Mouse (Mus musculus): ENCODE results near the gene Elmo2. TPM values are rescaled to one million over a fixed set of nuclear protein-coding genes. Genes with fewer than 3 reads are reported as not detected.

Gene Elmo2
- polyA plus RNA-seq, 1 experiment from 2014 or later = 98.6 TPM

DNA sequence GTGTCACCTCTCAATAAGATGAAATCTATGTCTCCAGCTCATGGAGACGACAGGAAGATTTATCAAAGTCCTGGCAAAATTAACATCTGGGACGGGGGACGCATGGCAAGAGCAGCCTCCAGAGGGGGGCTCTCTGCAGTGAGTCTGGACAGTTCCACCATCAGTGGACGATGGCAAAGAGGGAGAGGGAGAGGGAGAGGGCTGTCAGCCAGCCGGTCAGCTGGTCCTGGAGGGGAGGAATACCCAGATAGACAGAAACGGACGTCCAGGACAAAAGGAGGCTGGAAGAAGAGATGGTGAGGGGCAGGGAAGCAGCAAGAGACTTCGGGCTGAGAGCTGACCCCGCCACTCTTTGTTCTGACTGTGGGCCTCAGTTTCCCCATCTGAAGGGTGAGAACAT, 73.5 kb downstream of the Elmo2 start:
- peaks cover 80% of the 10 kb centered on the region for H3K27me3 ChIP-seq
- no peaks in the 10 kb centered on the region for H3K9me3 ChIP-seq
- H3K9ac ChIP-seq = no peak overlapping the region
- 58% methylated on average over 9 of the region's 9 CpGs for WGBS
- H3K36me3 ChIP-seq = no peaks in the 10 kb centered on the region
- H3K4me1 ChIP-seq = peaks cover 7% of the 10 kb centered on the region
- H3K4me3 ChIP-seq = no peak overlapping the region
- no peak for ATAC-seq (ENCODE audit: insufficient number of reproducible peaks, insufficient read depth, low FRiP score, low TSS enrichment, low read depth)
- H3K27ac ChIP-seq = no peak overlapping the region
- H3K4me2 ChIP-seq = no peak overlapping the region

DNA sequence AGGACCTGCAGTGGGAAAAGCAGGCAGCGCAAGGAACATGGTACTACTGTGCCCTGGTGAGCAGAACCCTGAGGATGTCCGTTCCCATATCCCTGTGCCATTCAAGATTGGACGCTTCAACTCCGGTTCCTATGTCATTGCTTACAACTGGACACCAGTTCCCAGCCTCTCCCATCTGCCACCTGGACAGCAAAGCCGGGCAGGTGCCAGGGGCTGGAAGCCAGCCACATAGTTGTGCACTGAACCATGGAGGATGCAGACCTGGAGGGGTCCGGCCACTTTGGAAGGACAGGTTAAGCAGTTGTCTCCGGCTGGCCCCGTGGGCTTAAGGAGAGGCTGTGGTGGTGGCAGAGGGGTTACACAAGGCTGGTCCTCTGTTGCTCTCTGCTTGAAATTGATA, 73.9 kb downstream of the Elmo2 start:
- no peak overlapping the region for H3K9ac ChIP-seq
- no peak overlapping the region for H3K27ac ChIP-seq
- H3K27me3 ChIP-seq = peaks cover 81% of the 10 kb centered on the region
- WGBS = 70% methylated on average over 8 of the region's 8 CpGs
- no peak for ATAC-seq (ENCODE audit: insufficient number of reproducible peaks, insufficient read depth, low FRiP score, low TSS enrichment, low read depth)
- H3K9me3 ChIP-seq = no peaks in the 10 kb centered on the region
- peaks cover 7% of the 10 kb centered on the region for H3K4me1 ChIP-seq
- H3K4me3 ChIP-seq = no peak overlapping the region
- H3K36me3 ChIP-seq = no peaks in the 10 kb centered on the region
- no peak overlapping the region for H3K4me2 ChIP-seq

DNA sequence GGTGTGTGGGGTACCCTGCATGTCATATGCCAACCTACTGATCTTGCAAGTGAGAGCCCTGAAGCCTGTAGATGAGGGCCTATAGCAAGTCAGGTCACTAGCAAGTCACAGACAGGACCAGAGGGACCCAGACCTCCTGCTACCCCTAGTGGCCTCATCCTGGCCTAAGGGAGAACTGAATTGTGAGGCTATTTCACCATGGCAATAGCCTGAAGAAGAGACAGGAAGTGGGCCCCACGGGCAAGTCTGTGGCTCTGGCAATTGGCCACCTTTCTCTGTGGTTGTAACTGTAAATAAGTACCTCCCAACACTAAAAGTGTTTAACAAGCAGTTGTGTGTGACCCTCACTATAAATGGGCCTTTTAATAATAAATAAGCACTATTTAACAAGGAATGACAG, 75.4 kb downstream of the Elmo2 start:
- Histone ChIP-seq H3K9ac (no peak overlapping the region), H3K4me1 (peaks cover 7% of the 10 kb centered on the region), H3K27me3 (peaks cover 79% of the 10 kb centered on the region), H3K27ac (no peak overlapping the region), H3K4me3 (no peak overlapping the region), H3K4me2 (no peak overlapping the region), H3K9me3 (no peaks in the 10 kb centered on the region), H3K36me3 (no peaks in the 10 kb centered on the region)
- 32% methylated on average over 1 of the region's 1 CpGs for WGBS
- no peak for ATAC-seq (ENCODE audit: insufficient number of reproducible peaks, insufficient read depth, low FRiP score, low TSS enrichment, low read depth)

DNA sequence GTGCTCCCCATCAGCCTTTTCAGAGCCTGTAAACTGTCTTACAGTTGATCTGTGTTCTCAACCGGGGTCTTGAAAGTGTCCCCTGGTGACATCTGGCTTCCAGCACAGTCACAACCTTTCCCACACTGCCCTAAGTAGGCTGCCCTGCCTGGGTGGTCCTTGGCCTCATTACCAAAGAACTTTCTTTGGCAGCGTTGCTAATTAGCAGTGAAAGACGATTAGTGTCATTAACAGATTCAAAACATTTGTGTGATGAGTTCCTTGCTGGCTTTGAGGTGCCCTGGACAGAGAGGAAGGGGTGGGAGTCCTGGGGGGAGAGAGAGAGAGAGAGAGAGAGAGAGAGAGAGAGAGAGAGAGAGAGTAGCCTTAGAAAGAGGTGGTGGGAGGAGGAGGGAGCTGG, 77.3 kb downstream of the Elmo2 start:
- Histone ChIP-seq H3K4me3 (no peak overlapping the region), H3K27ac (no peak overlapping the region), H3K9ac (no peak overlapping the region), H3K27me3 (peaks cover 78% of the 10 kb centered on the region), H3K9me3 (no peaks in the 10 kb centered on the region), H3K36me3 (no peaks in the 10 kb centered on the region), H3K4me2 (no peak overlapping the region), H3K4me1 (peaks cover 4% of the 10 kb centered on the region; the same call in 1 of the 2 replicates)
- WGBS = 12% methylated on average over 3 of the region's 3 CpGs
- no peak for ATAC-seq (ENCODE audit: insufficient number of reproducible peaks, insufficient read depth, low FRiP score, low TSS enrichment, low read depth)

DNA sequence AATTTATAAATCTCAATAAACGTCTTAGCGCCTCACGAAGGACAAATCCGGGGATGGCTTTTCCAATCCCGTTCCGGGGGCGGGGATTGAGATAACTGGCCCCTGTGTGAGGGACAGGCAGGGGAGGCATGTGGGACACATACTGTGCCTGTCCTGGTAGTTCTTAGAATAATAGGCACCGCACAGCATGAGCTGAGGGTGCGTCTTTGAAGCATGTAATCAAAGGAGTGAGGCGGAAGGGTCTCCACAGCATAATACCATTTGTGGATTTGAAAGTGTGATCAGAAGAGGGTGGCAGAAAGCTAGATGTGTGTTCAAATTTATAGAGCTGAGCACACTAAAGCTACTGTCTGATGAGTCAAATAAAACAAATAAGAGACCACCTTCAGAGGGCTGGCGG, 79.9 kb downstream of the Elmo2 start:
- Histone ChIP-seq H3K27ac (no peak overlapping the region), H3K4me1 (0 out of 2 replicates have a peak, but pooled peaks cover 4% of the 10 kb centered on the region), H3K9ac (no peak overlapping the region), H3K27me3 (peaks cover 78% of the 10 kb centered on the region), H3K4me2 (no peak overlapping the region), H3K36me3 (no peaks in the 10 kb centered on the region), H3K4me3 (no peak overlapping the region), H3K9me3 (no peaks in the 10 kb centered on the region)
- no peak for ATAC-seq (ENCODE audit: insufficient number of reproducible peaks, insufficient read depth, low FRiP score, low TSS enrichment, low read depth)
- 11% methylated on average over 11 of the region's 11 CpGs for WGBS

DNA sequence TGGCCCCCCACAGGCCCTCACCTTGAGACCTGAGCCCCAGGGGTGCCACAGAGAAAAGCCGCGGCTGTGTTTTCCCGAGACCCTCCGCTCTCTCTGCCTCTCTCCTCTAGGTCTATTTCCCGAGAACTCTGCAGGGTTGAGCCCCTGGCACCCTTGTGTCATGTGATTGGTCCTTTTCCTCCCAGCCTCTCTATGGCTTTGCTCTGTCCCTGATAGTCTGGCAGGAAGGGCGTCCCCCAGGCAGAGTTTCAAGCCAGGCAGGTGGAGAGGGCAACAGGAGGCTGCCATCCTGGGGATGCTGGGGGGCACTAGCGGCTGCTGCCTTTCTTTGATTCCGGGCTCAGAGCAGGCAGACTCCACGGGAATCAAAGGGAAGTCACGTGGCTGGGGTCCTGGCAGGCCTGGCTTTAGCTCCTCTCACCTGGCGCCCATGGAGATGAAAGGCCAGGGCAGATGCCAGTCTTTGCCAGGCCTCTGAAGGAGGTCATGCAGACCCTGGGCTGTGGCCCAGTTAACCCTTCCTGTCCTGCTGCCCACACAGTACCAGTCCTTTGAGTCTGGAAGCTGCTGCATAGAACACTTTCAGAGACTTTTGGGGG, 83.1 kb downstream of the Elmo2 start:
- no peaks in the 10 kb centered on the region for H3K9me3 ChIP-seq
- no peak for ATAC-seq (ENCODE audit: insufficient number of reproducible peaks, insufficient read depth, low FRiP score, low TSS enrichment, low read depth)
- no peak overlapping the region for H3K4me2 ChIP-seq
- no peak overlapping the region for H3K4me3 ChIP-seq
- peaks cover 97% of the 10 kb centered on the region for H3K27me3 ChIP-seq
- WGBS = 4% methylated on average over 11 of the region's 11 CpGs
- H3K27ac ChIP-seq = no peak overlapping the region
- no peaks in the 10 kb centered on the region for H3K36me3 ChIP-seq
- H3K4me1 ChIP-seq = 0 out of 2 replicates have a peak, but pooled peaks cover 4% of the 10 kb centered on the region
- H3K9ac ChIP-seq = no peak overlapping the region

DNA sequence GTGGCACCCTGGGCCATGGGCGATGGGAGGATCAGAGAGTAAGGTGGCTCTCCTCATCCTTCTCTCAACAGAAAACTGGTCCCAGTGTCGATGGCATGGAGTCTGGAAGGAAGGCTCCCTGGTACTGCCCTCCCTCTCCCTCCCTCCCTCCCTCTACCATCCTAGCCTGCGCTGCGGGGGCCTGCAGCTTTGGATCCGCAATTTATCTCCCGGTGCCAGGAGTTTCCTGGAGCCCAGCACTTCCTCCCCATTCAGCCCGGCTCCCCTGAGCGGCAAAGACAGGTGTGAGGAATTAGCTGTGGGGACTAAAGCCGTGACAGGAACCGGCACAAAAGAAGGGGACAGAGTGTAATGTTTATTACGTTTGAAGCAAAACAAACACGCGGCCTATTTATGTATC, 83.7 kb downstream of the Elmo2 start:
- no peak overlapping the region for H3K4me2 ChIP-seq
- H3K36me3 ChIP-seq = no peaks in the 10 kb centered on the region
- 0 out of 2 replicates have a peak, but pooled peaks cover 4% of the 10 kb centered on the region for H3K4me1 ChIP-seq
- no peak for ATAC-seq (ENCODE audit: insufficient number of reproducible peaks, insufficient read depth, low FRiP score, low TSS enrichment, low read depth)
- no peaks in the 10 kb centered on the region for H3K9me3 ChIP-seq
- H3K4me3 ChIP-seq = no peak overlapping the region
- under 1% methylated on average over 13 of the region's 13 CpGs for WGBS
- H3K9ac ChIP-seq = no peak overlapping the region
- peaks cover 97% of the 10 kb centered on the region for H3K27me3 ChIP-seq
- no peak overlapping the region for H3K27ac ChIP-seq

DNA sequence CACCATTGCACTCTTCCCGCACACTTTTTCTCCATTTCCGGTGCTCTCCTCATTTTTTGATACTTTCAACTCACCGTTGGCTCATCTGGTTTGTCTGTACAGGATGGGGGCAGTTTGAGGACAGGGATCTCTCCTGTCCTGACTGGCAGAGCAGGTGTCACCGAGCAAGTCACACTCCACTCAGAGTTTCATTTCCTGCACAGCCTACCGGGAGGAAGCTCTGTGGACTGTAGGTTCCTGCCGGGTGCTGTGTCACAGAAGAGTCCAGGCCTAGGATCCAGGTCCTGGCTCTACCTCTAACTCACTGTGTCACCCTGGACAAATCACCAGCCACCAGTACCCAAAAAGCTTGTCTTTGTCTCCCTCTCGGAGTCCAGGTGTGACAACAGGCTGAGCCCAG, 84.5 kb downstream of the Elmo2 start:
- H3K27me3 ChIP-seq = peaks cover 97% of the 10 kb centered on the region
- no peak overlapping the region for H3K27ac ChIP-seq
- H3K4me3 ChIP-seq = no peak overlapping the region
- no peak overlapping the region for H3K4me2 ChIP-seq
- no peak overlapping the region for H3K9ac ChIP-seq
- no peaks in the 10 kb centered on the region for H3K9me3 ChIP-seq
- ATAC-seq (ENCODE audit: insufficient number of reproducible peaks, insufficient read depth, low FRiP score, low TSS enrichment, low read depth) = no peak
- no peaks in the 10 kb centered on the region for H3K36me3 ChIP-seq
- 0 out of 2 replicates have a peak, but pooled peaks cover 4% of the 10 kb centered on the region for H3K4me1 ChIP-seq
- 60% methylated on average over 7 of the region's 7 CpGs for WGBS

DNA sequence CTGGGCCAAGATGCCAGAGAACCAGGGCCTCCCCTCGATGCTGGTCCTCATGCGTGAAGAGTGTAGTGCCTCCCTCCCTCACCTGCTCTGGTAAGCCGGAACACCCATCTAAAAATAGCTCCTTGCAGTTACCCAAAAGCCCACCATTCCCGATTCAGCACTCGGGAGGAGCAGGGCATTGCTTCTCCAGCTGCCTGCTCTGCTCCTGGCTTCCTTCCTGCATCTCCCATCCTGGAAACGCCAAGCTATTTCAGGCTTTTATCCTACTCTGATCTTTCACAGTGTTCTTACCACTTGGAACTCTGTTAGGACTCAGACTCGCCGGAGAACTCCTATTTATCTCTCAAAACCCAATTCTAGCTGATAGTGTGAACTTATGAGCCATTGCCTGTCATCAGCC, 85.9 kb downstream of the Elmo2 start:
- Histone ChIP-seq H3K9ac (no peak overlapping the region), H3K27me3 (peaks cover 98% of the 10 kb centered on the region), H3K36me3 (no peaks in the 10 kb centered on the region), H3K4me2 (no peak overlapping the region), H3K4me3 (no peak overlapping the region), H3K9me3 (no peaks in the 10 kb centered on the region), H3K4me1 (peaks cover 4% of the 10 kb centered on the region; the same call in 1 of the 2 replicates), H3K27ac (no peak overlapping the region)
- no peak for ATAC-seq (ENCODE audit: insufficient number of reproducible peaks, insufficient read depth, low FRiP score, low TSS enrichment, low read depth)
- 25% methylated on average over 8 of the region's 8 CpGs for WGBS

DNA sequence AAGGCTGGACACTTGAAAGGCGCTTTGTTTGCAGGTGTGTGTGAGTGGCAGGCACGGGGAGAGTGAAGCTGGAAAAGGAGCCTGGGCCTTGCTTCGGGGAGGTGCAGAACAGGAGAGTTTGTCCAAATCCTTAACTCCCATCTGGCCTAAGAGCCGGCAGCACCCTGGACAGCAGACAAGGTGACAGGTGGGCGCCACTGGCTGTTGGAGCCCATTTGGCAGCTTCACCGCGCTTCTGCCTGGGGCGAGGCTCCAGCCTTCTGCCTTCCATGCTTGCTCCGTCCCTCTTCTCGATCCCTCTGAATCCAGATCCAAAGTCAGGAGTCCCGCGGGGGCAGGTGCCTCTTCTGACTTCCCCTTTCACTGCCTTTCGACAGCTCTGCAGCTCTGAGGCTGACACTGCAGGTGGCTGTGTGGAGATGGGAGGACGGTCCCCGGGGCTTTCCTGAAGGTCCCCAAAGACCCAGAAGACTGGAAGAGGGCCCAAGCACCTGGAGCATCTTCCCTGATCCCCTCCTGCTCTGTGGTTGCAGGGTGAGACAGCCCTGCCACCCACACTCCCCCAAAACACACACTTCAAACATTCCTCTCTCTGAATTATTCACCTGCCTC, 86.6 kb downstream of the Elmo2 start:
- no peak overlapping the region for H3K27ac ChIP-seq
- H3K4me3 ChIP-seq = no peak overlapping the region
- no peaks in the 10 kb centered on the region for H3K9me3 ChIP-seq
- peaks cover 99% of the 10 kb centered on the region for H3K27me3 ChIP-seq
- no peaks in the 10 kb centered on the region for H3K36me3 ChIP-seq
- 10% methylated on average over 15 of the region's 15 CpGs for WGBS
- H3K9ac ChIP-seq = no peak overlapping the region
- no peak overlapping the region for H3K4me2 ChIP-seq
- ATAC-seq (ENCODE audit: insufficient number of reproducible peaks, insufficient read depth, low FRiP score, low TSS enrichment, low read depth) = no peak
- H3K4me1 ChIP-seq = peaks cover 9% of the 10 kb centered on the region

DNA sequence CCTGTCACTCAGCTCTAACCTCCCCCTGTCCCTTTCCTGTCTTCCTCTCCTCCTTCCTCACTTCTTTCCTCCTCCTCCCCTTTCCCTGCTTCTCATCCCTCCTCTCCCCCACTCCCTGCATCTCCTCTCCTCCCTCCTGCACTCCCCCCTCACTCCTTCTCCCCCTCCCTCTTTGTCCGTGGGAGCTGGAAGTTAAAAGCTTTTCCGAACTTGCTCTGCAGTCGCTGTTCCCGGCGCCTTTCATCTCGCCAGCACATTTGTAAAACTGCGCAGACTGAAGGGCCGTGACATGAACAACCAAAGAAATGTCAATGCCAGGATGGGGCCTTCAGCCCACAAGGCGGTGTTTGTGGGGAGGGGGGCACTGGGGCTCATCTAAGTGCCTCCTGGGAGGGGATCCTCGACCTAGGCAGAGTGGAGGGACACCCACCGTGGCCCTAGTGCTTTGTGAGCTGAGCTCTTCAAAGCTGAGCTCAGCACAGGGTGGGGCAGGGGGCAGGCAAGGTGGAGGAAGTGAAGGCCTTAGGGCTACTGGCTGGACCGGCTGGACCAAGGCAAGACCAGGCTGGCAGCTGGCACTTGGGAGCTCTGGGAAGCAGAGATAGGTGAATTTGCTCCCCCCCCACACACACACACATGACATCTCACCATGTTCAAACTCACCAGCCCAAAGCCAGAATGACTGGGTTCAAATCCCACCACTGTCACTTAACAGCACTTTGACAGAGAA, 87.7 kb downstream of the Elmo2 start:
- 7% methylated on average over 12 of the region's 12 CpGs for WGBS
- H3K27me3 ChIP-seq = peaks cover 99% of the 10 kb centered on the region
- no peaks in the 10 kb centered on the region for H3K9me3 ChIP-seq
- no peak for ATAC-seq (ENCODE audit: insufficient number of reproducible peaks, insufficient read depth, low FRiP score, low TSS enrichment, low read depth)
- H3K4me1 ChIP-seq = peaks cover 20% of the 10 kb centered on the region
- no peak overlapping the region for H3K4me2 ChIP-seq
- H3K4me3 ChIP-seq = no peak overlapping the region
- H3K27ac ChIP-seq = no peak overlapping the region
- H3K36me3 ChIP-seq = no peaks in the 10 kb centered on the region
- no peak overlapping the region for H3K9ac ChIP-seq

Measured in embryonic facial prominence, embryonic 13.5 days (tissue).